Mouse (Mus musculus): ENCODE measurements around the gene Styxl1. TPM values are rescaled to one million over a fixed set of nuclear protein-coding genes. Genes with fewer than 3 reads are reported as not detected.

The Styxl1 gene
- total RNA-seq, 1 experiment from 2014 or later, result not detected

DNA sequence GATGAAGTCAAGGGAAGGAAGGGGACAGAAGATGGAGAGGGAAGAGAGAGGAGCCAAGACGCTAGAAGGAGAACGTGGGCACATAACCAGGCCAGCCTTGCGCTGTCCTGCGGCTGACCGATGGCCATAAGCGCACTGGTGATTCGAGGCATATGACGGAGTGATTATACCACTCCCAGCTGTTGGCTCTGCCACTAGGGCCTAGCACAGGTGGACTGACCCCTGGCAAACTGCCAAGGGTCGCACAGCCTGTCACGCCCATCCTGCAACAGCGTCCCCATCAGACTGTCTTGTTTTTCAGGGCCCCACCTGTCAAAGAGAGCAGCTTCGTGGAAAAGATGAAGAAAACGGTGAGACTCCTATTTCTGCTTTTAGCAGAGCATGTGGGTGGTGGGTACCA is 49.8 kb downstream of the Styxl1 start:
- no peak for ATAC-seq (replicated peaks; ENCODE audit: low read depth, poor library complexity, severe bottlenecking)

GRCm38 (mm10) chr5:135727871-135728270 is 50.3 kb downstream of the Styxl1 start:
- ATAC-seq (replicated peaks; ENCODE audit: low read depth, poor library complexity, severe bottlenecking), result no peak

- no peak for ATAC-seq (replicated peaks; ENCODE audit: low read depth, poor library complexity, severe bottlenecking)
Measured at GRCm38 (mm10) chr5:135726641-135727346, 51.4 kb downstream of the Styxl1 start.

DNA sequence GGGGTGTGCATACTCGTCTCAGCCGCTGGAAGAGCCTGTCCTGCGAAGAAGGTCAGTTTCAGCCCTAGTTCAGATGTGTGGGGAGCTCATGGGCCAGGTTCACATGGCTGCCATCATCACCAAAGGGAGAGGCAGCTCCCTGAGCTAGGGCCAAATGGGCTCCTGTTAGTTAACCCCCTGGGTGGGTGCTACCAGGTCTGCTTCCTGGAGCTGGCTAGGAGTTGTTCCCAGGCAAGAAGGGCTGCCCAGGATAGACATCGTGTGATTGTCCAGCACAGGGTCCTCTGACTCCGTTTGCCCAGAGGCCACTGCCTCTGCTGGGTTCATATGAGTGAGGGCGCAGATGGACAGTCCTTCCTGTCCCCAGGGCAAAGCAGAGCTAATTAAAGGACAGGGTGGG is 52.2 kb downstream of the Styxl1 start:
- ATAC-seq (replicated peaks; ENCODE audit: low read depth, poor library complexity, severe bottlenecking), result no peak

DNA sequence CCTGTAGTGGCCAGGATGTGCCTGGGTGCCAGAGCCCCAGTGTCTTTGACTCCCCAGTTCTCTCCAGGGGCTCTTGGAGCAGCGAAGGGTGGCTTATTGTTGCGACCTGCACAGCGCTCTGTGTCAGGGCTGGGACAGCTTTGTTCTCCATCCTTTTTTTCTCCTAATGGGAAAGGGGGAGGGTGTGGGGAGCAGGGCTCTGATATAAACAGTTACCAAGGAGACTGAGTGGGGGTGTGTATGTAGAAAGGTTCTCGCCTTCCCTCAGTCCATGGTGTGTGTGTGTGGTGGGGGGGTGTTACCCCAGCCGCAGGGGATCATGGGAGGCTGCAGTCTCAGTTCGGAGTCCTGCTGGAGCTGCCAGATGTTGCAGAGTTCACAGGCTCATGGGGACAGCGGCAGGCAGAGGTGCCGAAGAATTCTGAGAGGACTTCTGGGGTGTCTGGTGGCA is 52.8 kb downstream of the Styxl1 start:
- no peak for ATAC-seq (replicated peaks; ENCODE audit: low read depth, poor library complexity, severe bottlenecking)

DNA sequence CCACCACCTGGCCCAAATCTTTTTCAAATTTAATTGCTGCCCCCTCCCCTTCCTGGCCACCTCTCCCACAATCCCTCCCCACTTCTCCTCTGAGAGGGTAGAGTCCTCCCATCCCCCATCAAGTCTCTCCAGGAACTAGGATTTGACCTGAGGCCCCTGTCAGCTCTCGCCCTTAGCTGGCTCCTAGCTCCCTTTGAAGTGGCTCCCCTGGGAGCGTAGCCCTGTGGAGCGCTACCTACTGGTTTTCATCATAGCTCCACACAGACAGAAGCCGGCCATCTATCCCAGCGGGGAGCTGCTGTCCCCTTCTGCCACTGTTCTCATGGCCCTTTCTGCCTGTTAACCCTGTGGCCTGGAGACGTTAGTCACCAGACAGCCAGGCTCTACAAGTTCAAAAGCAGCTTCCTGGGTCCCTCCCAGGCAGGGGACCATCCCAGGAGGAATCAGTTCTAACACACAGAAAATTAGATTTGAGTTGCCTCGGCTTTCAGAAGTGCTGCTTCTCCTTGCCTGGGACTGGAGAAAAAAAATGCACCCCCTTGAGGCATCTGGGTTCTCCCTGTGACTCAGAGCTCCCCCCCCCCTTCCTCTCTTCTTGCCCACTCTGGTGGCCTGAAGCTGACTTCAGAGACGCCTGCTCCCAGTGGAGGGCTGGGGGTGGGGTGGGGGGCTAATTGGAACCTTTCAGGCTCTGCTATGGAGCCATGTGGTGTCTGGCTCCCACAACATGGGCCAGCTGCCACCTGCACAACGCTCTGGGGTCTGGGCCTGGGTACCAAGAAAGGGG is 53.5 kb downstream of the Styxl1 start:
- ATAC-seq (replicated peaks; ENCODE audit: low read depth, poor library complexity, severe bottlenecking), result no peak

- ATAC-seq (replicated peaks; ENCODE audit: low read depth, poor library complexity, severe bottlenecking), result no peak
Measured at GRCm38 (mm10) chr5:135723165-135723751, 54.9 kb downstream of the Styxl1 start.

DNA sequence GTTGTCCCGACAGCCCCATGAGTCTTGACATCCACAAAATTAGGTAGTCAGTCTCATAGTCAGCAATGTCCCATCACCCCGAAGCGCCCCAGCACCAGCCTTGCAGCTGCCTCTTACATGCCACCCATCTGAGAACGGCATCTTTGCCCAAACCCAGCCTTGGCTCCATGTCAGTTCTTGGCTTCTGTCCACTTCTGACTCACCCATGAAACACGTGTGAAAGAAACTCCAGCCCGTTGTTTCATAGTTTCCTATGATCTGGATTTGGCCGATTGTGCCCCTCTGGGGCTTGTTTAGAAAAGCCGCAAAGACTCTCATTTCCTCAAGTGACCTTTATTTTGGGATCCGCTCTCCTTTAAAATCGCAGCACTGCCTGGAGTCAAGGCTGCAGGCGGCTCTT is 56.1 kb downstream of the Styxl1 start:
- no peak for ATAC-seq (replicated peaks; ENCODE audit: low read depth, poor library complexity, severe bottlenecking)

DNA sequence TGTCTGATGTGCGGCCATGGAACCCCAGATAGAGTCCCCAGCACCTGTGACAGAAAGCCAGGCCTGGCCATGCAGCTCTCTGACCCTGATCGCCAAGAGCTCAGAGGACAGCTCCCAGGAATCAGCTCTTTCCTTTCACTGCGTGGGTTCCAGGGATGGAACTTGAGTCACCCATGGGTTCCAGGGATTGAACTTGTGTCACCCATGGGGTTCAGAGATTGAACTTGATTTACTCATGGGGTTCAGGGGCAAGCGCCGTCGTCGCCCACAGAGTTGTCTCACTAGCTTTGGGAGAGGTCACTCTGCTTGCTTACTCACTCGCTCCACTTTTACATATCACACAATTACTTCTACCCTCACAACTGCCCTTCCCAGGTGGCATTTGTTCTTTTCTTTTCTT is 57.1 kb downstream of the Styxl1 start:
- ATAC-seq (replicated peaks; ENCODE audit: low read depth, poor library complexity, severe bottlenecking), result no peak

GRCm38 (mm10) chr5:135720121-135720520 is 58.1 kb downstream of the Styxl1 start:
- no peak for ATAC-seq (replicated peaks; ENCODE audit: low read depth, poor library complexity, severe bottlenecking)

GRCm38 (mm10) chr5:135719586-135720120 is 58.5 kb downstream of the Styxl1 start:
- no peak for ATAC-seq (replicated peaks; ENCODE audit: low read depth, poor library complexity, severe bottlenecking)

GRCm38 (mm10) chr5:135715624-135716023 is 62.6 kb downstream of the Styxl1 start:
- ATAC-seq (replicated peaks; ENCODE audit: low read depth, poor library complexity, severe bottlenecking), result no peak

GRCm38 (mm10) chr5:135713441-135714218 is 64.6 kb downstream of the Styxl1 start:
- ATAC-seq (replicated peaks; ENCODE audit: low read depth, poor library complexity, severe bottlenecking), result peak; percentile 97

GRCm38 (mm10) chr5:135712803-135713202 is 65.4 kb downstream of the Styxl1 start:
- 0 out of 2 replicates have a peak, but pooled peaks have one; percentile 0 for ATAC-seq (replicated peaks; ENCODE audit: low read depth, poor library complexity, severe bottlenecking)

GRCm38 (mm10) chr5:135711582-135712355 is 66.4 kb downstream of the Styxl1 start:
- no peak for ATAC-seq (replicated peaks; ENCODE audit: low read depth, poor library complexity, severe bottlenecking)

- ATAC-seq (replicated peaks; ENCODE audit: low read depth, poor library complexity, severe bottlenecking), result 0 out of 2 replicates have a peak, but pooled peaks have one; percentile 10
Measured at GRCm38 (mm10) chr5:135710599-135711214, 67.5 kb downstream of the Styxl1 start.

- ATAC-seq (replicated peaks; ENCODE audit: low read depth, poor library complexity, severe bottlenecking), result no peak
Measured at GRCm38 (mm10) chr5:135709716-135710115, 68.5 kb downstream of the Styxl1 start.

- ATAC-seq (replicated peaks; ENCODE audit: low read depth, poor library complexity, severe bottlenecking), result peak; percentile 77
Measured at GRCm38 (mm10) chr5:135707855-135708254, 70.3 kb downstream of the Styxl1 start.

DNA sequence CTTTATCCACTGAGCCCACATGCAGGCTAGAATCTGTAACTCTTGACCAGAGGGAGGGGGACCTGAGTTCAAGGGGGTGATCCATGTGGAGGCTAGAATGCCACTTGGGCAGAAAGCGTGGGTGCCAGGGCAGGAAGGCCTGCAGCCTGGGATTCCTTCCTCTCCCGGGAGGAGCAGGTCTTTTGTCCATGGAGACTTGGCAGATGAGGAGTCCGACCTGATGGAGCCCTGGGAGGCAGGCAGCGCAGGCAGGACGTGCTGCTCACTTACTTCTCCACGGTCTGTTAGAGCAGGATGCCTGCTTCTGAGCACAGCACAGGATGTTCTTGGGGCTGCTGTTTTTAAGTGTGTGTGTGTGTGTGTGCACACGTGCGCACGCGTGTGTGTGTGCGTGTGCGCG is 71.1 kb downstream of the Styxl1 start:
- no peak for ATAC-seq (replicated peaks; ENCODE audit: low read depth, poor library complexity, severe bottlenecking)

Data from common myeloid progenitor, adult 5-6 weeks (primary cell).